Mouse (Mus musculus) lung, adult 2 months (tissue): ENCODE results near the gene Cfd.

Source experiments
- CTCF ChIP-seq: fragments of 200-500 bp; IDR thresholded peaks from 2 replicates; pipeline ENCODE4 v1.5.1; 2011; ENCODE audit warnings: mild to moderate bottlenecking, low read length, control low read depth; ENCODE audit not compliant: insufficient read depth
- POLR2A ChIP-seq: fragments of 200-500 bp; IDR thresholded peaks from 2 replicates; pipeline ENCODE4 v1.6.1; 2011; ENCODE audit warnings: low read depth, mild to moderate bottlenecking, control low read depth, low read length, borderline replicate concordance; ENCODE audit errors: extremely low read depth

DNA sequence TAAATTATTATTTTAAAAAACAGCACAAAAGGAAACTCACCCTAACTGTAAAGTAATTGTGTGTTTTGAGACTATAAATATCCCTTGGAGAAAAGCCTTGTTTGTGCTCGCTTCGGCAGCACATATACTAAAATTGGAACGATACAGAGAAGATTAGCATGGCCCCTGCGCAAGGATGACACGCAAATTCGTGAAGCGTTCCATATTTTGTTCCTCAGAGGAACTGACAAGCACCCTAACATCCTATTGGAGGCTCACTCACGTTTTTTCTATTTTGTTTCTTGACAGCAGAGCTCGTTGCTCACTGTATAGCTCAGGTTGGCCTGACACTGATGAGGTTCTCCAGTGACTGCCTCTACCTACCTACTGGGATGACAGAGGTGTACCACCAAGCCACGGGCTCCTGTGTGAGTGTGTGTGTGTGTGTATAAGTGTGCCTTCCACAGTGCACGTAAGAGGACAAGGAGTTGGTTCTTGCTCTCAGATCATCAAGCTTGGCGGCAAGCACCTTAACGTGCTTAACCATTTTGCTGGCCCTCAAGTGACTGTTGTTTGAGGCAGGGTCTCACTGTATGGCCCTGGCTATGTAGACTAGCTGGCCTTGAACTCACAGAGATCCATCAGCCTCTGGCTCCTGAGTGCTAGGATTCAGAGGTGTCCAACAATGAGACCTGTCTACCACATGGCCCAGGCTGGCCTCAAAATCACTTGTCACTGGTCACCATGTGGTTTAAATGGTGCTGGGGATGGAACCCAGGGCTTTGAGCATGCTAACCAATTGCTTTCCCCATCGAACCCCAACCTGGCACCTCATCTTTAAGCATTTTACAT, 18.7 kb downstream of the Cfd start:
- TF ChIP-seq CTCF: no peak
- TF ChIP-seq POLR2A: no peak
